Mouse (Mus musculus) liver, embryonic 14.5 days (tissue): ENCODE measurements at regions not wholly inside any gene's neighbourhood (a gene's known extent, or its start where the extent isn't known, plus 50 kb on each side); places are given as distances from the start of the nearest gene placed in this dataset.

Source experiments
- CTCF ChIP-seq: IDR thresholded peaks from 2 replicates; pipeline ENCODE4 v1.5.1; 2016; ENCODE audit warnings: antibody characterized with exemption, low read depth, control low read depth
- EP300 ChIP-seq: IDR thresholded peaks from 2 replicates; pipeline ENCODE4 v1.6.1; 2016; ENCODE audit warnings: antibody characterized with exemption, low read depth

DNA sequence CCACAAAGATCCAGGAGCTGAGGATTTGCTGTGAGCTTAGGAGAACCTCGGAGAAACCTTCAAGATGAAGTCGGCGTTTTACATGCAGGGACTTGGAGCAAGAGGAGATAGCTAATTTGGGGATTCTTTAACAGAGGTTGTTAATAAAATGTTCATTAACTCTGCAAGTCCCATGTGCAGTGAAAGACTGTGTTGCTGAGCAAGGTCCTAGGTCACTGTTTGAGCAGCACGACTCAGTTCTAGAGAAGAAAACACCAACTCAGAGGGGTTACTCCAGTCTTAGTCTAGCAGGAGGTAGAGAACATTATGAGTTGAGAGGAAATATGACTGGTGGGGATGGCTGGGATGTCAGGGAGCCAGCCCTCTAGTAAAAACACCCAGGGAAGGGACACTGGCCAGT is 265.9 kb downstream of the C1d start:
- TF ChIP-seq CTCF (no peak), EP300 (no peak)
